Mouse (Mus musculus) embryonic fibroblast, embryonic 13.5 days (primary cell): ENCODE measurements around the gene Tmem51.

ENCODE experiments used
- CTCF ChIP-seq: IDR thresholded peaks from 2 replicates; pipeline ENCODE4 v1.5.1; 2011; ENCODE audit warnings: mild to moderate bottlenecking, control low read depth, low read length, moderate library complexity, borderline replicate concordance; ENCODE audit not compliant: insufficient read depth
- POLR2A ChIP-seq: IDR thresholded peaks from 2 replicates; pipeline ENCODE4 v1.6.1; 2011; ENCODE audit warnings: low read depth, mild to moderate bottlenecking, control low read depth, low read length, moderate library complexity

GRCm38 (mm10) chr4:142023166-142023565 lies 60.9 kb downstream of the Tmem51 start:
- no peak for TF ChIP-seq POLR2A
- TF ChIP-seq CTCF, result no peak
